Mouse (Mus musculus) bone marrow macrophage, adult 2 months (primary cell): ENCODE measurements at regions not wholly inside any gene's neighbourhood (a gene's known extent, or its start where the extent isn't known, plus 50 kb on each side); places are given as distances from the start of the nearest gene placed in this dataset.

ENCODE experiments used
- CTCF ChIP-seq: IDR thresholded peaks from 2 replicates; pipeline ENCODE4 v1.5.1; 2012; ENCODE audit warnings: low read depth, mild to moderate bottlenecking, low read length, moderate library complexity
- POLR2A ChIP-seq: IDR thresholded peaks from 2 replicates; pipeline ENCODE4 v1.6.1; 2012; ENCODE audit warnings: mild to moderate bottlenecking, low read depth, low read length, borderline replicate concordance

DNA sequence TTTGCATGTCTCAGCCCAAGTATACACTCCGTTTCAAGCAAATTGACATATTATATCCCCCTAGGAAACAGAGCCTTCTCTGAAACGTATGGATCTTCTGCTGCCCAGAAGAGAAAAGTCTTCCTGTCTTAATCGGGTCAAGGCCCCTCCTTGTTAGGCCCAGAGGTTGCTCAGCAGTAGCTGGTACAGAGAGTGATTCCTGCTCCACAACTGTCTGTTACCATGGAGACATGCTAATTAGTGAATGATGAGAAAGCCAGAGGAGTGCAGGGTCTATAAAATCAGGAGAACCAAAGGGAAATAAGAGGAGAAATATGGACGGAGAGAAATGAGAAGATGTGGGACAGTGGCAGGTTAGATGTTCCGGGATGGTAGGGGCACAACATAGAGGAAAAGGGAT, 86.8 kb downstream of the Pou4f1 start:
- TF ChIP-seq CTCF (no peak), POLR2A (no peak)
